Mouse (Mus musculus): ENCODE measurements at regions not wholly inside any gene's neighbourhood (a gene's known extent, or its start where the extent isn't known, plus 50 kb on each side); places are given as distances from the start of the nearest gene placed in this dataset.
A peak's percentile ranks its signal among the peaks of the same experiment; 100 is the strongest.

GRCm38 (mm10) chr12:110372986-110373385 is 73.9 kb upstream of the Ppp2r5c start:
- ATAC-seq (ENCODE audit: insufficient number of reproducible peaks, low FRiP score, low TSS enrichment, low read depth) (no peak), DNase-seq (ENCODE audit: low spot score) (no peak)
- Histone ChIP-seq H3K9ac (ENCODE audit: low read length) (no peak overlapping the region), H3K4me2 (ENCODE audit: low read depth, severe bottlenecking) (no peak overlapping the region), H3K9me3 (ENCODE audit: control insufficient read depth, low read length) (no peaks in the 10 kb centered on the region), H3K27me3 (ENCODE audit: control insufficient read depth, insufficient read depth, low read length) (peaks cover 15% of the 10 kb centered on the region), H3K36me3 (ENCODE audit: control insufficient read depth, insufficient read depth, low read length) (no peaks in the 10 kb centered on the region), H3K27ac (replicated peaks; ENCODE audit: low read depth, low read length) (no peak overlapping the region), H3K4me3 (ENCODE audit: low read depth, low read length) (no peak overlapping the region), H3K4me1 (ENCODE audit: control insufficient read depth, insufficient read depth, low read length) (no peaks in the 10 kb centered on the region)
- 53% methylated on average over 9 of the region's 9 CpGs for WGBS

GRCm38 (mm10) chr12:110373408-110374065 is 73.4 kb upstream of the Ppp2r5c start:
- Histone ChIP-seq H3K4me2 (ENCODE audit: low read depth, severe bottlenecking) (no peak overlapping the region), H3K27ac (replicated peaks; ENCODE audit: low read depth, low read length) (no peak overlapping the region), H3K4me3 (ENCODE audit: low read depth, low read length) (no peak overlapping the region), H3K4me1 (ENCODE audit: control insufficient read depth, insufficient read depth, low read length) (no peaks in the 10 kb centered on the region), H3K9me3 (ENCODE audit: control insufficient read depth, low read length) (no peaks in the 10 kb centered on the region), H3K36me3 (ENCODE audit: control insufficient read depth, insufficient read depth, low read length) (no peaks in the 10 kb centered on the region), H3K27me3 (ENCODE audit: control insufficient read depth, insufficient read depth, low read length) (peaks cover 15% of the 10 kb centered on the region), H3K9ac (ENCODE audit: low read length) (no peak overlapping the region)
- 3% methylated on average over 27 of the region's 27 CpGs for WGBS
- peak; percentile 57; the same call in 1 of the 2 replicates for ATAC-seq (ENCODE audit: insufficient number of reproducible peaks, low FRiP score, low TSS enrichment, low read depth)
- DNase-seq (ENCODE audit: low spot score) = peak; percentile 92

GRCm38 (mm10) chr12:110375139-110375538 is 71.8 kb upstream of the Ppp2r5c start:
- Histone ChIP-seq H3K4me3 (ENCODE audit: low read depth, low read length) (no peak overlapping the region), H3K4me2 (ENCODE audit: low read depth, severe bottlenecking) (peak overlapping the region; percentile 16; the same call in 1 of the 2 replicates), H3K27me3 (ENCODE audit: control insufficient read depth, insufficient read depth, low read length) (peaks cover 15% of the 10 kb centered on the region), H3K27ac (replicated peaks; ENCODE audit: low read depth, low read length) (no peak overlapping the region), H3K9ac (ENCODE audit: low read length) (no peak overlapping the region), H3K4me1 (ENCODE audit: control insufficient read depth, insufficient read depth, low read length) (no peaks in the 10 kb centered on the region), H3K36me3 (ENCODE audit: control insufficient read depth, insufficient read depth, low read length) (no peaks in the 10 kb centered on the region), H3K9me3 (ENCODE audit: control insufficient read depth, low read length) (no peaks in the 10 kb centered on the region)
- DNase-seq (ENCODE audit: low spot score) (peak; percentile 32), ATAC-seq (ENCODE audit: insufficient number of reproducible peaks, low FRiP score, low TSS enrichment, low read depth) (no peak)
- WGBS = 11% methylated on average over 15 of the region's 15 CpGs

GRCm38 (mm10) chr12:110376062-110376837 is 70.7 kb upstream of the Ppp2r5c start:
- no peak overlapping the region for H3K27ac ChIP-seq (replicated peaks; ENCODE audit: low read depth, low read length)
- no peak overlapping the region for H3K4me3 ChIP-seq (ENCODE audit: low read depth, low read length)
- no peak for ATAC-seq (ENCODE audit: insufficient number of reproducible peaks, low FRiP score, low TSS enrichment, low read depth)
- WGBS = 26% methylated on average over 7 of the region's 7 CpGs
- no peaks in the 10 kb centered on the region for H3K36me3 ChIP-seq (ENCODE audit: control insufficient read depth, insufficient read depth, low read length)
- DNase-seq (ENCODE audit: low spot score) = no peak
- H3K4me2 ChIP-seq (ENCODE audit: low read depth, severe bottlenecking) = no peak overlapping the region
- no peak overlapping the region for H3K9ac ChIP-seq (ENCODE audit: low read length)
- H3K4me1 ChIP-seq (ENCODE audit: control insufficient read depth, insufficient read depth, low read length) = no peaks in the 10 kb centered on the region
- H3K9me3 ChIP-seq (ENCODE audit: control insufficient read depth, low read length) = no peaks in the 10 kb centered on the region
- H3K27me3 ChIP-seq (ENCODE audit: control insufficient read depth, insufficient read depth, low read length) = peaks cover 15% of the 10 kb centered on the region

GRCm38 (mm10) chr12:110376838-110377150 is 70.1 kb upstream of the Ppp2r5c start:
- Histone ChIP-seq H3K36me3 (ENCODE audit: control insufficient read depth, insufficient read depth, low read length) (no peaks in the 10 kb centered on the region), H3K27ac (replicated peaks; ENCODE audit: low read depth, low read length) (no peak overlapping the region), H3K4me2 (ENCODE audit: low read depth, severe bottlenecking) (no peak overlapping the region), H3K9me3 (ENCODE audit: control insufficient read depth, low read length) (no peaks in the 10 kb centered on the region), H3K4me1 (ENCODE audit: control insufficient read depth, insufficient read depth, low read length) (no peaks in the 10 kb centered on the region), H3K9ac (ENCODE audit: low read length) (no peak overlapping the region), H3K4me3 (ENCODE audit: low read depth, low read length) (no peak overlapping the region), H3K27me3 (ENCODE audit: control insufficient read depth, insufficient read depth, low read length) (peaks cover 15% of the 10 kb centered on the region)
- ATAC-seq (ENCODE audit: insufficient number of reproducible peaks, low FRiP score, low TSS enrichment, low read depth) (no peak), DNase-seq (ENCODE audit: low spot score) (no peak)
- WGBS = 67% methylated on average over 4 of the region's 4 CpGs

- Histone ChIP-seq H3K9me3 (ENCODE audit: control insufficient read depth, low read length) (no peaks in the 10 kb centered on the region), H3K27ac (replicated peaks; ENCODE audit: low read depth, low read length) (no peak overlapping the region), H3K27me3 (ENCODE audit: control insufficient read depth, insufficient read depth, low read length) (peaks cover 15% of the 10 kb centered on the region), H3K4me1 (ENCODE audit: control insufficient read depth, insufficient read depth, low read length) (no peaks in the 10 kb centered on the region), H3K36me3 (ENCODE audit: control insufficient read depth, insufficient read depth, low read length) (no peaks in the 10 kb centered on the region), H3K4me3 (ENCODE audit: low read depth, low read length) (no peak overlapping the region), H3K9ac (ENCODE audit: low read length) (no peak overlapping the region), H3K4me2 (ENCODE audit: low read depth, severe bottlenecking) (no peak overlapping the region)
- ATAC-seq (ENCODE audit: insufficient number of reproducible peaks, low FRiP score, low TSS enrichment, low read depth) (no peak), DNase-seq (ENCODE audit: low spot score) (no peak)
- 69% methylated on average over 6 of the region's 6 CpGs for WGBS
Measured at GRCm38 (mm10) chr12:110377306-110377705, 69.6 kb upstream of the Ppp2r5c start.

GRCm38 (mm10) chr12:110377734-110378133 is 69.2 kb upstream of the Ppp2r5c start:
- H3K9ac ChIP-seq (ENCODE audit: low read length) = no peak overlapping the region
- H3K9me3 ChIP-seq (ENCODE audit: control insufficient read depth, low read length) = no peaks in the 10 kb centered on the region
- no peak overlapping the region for H3K4me3 ChIP-seq (ENCODE audit: low read depth, low read length)
- 74% methylated on average over 10 of the region's 10 CpGs for WGBS
- H3K27me3 ChIP-seq (ENCODE audit: control insufficient read depth, insufficient read depth, low read length) = peaks cover 15% of the 10 kb centered on the region
- no peaks in the 10 kb centered on the region for H3K4me1 ChIP-seq (ENCODE audit: control insufficient read depth, insufficient read depth, low read length)
- no peaks in the 10 kb centered on the region for H3K36me3 ChIP-seq (ENCODE audit: control insufficient read depth, insufficient read depth, low read length)
- no peak overlapping the region for H3K27ac ChIP-seq (replicated peaks; ENCODE audit: low read depth, low read length)
- no peak for ATAC-seq (ENCODE audit: insufficient number of reproducible peaks, low FRiP score, low TSS enrichment, low read depth)
- DNase-seq (ENCODE audit: low spot score) = peak; percentile 41
- no peak overlapping the region for H3K4me2 ChIP-seq (ENCODE audit: low read depth, severe bottlenecking)

- H3K4me2 ChIP-seq (ENCODE audit: low read depth, severe bottlenecking) = no peak overlapping the region
- no peak overlapping the region for H3K9ac ChIP-seq (ENCODE audit: low read length)
- WGBS = 80% methylated on average over 5 of the region's 5 CpGs
- no peaks in the 10 kb centered on the region for H3K36me3 ChIP-seq (ENCODE audit: control insufficient read depth, insufficient read depth, low read length)
- peaks cover 15% of the 10 kb centered on the region for H3K27me3 ChIP-seq (ENCODE audit: control insufficient read depth, insufficient read depth, low read length)
- DNase-seq (ENCODE audit: low spot score) (no peak), ATAC-seq (ENCODE audit: insufficient number of reproducible peaks, low FRiP score, low TSS enrichment, low read depth) (no peak)
- H3K9me3 ChIP-seq (ENCODE audit: control insufficient read depth, low read length) = no peaks in the 10 kb centered on the region
- no peak overlapping the region for H3K27ac ChIP-seq (replicated peaks; ENCODE audit: low read depth, low read length)
- H3K4me3 ChIP-seq (ENCODE audit: low read depth, low read length) = no peak overlapping the region
- H3K4me1 ChIP-seq (ENCODE audit: control insufficient read depth, insufficient read depth, low read length) = no peaks in the 10 kb centered on the region
Measured at GRCm38 (mm10) chr12:110378302-110378701, 68.6 kb upstream of the Ppp2r5c start.

Measured in limb, embryonic 11.5 days (tissue).